Mouse (Mus musculus) frontal cortex, postnatal 14 days (tissue): ENCODE measurements around the gene Ankrd33.

Source experiments
- DNase-seq, 2 experiments: peaks; one replicate each; pipeline ENCODE4 v3.0.0; 2022; ENCODE audit warnings: low spot score in 2 of 2

Gene Ankrd33

GRCm38 (mm10) chr15:101115511-101116110 is at the start of gene Ankrd33:
Ankrd33 (plus strand) TSS chr15:101115755.
- DNase-seq = no peak

GRCm38 (mm10) chr15:101066364-101066847 is 49.1 kb upstream of the Ankrd33 start:
- no peak for DNase-seq

GRCm38 (mm10) chr15:101066920-101067696 is 48.4 kb upstream of the Ankrd33 start:
- DNase-seq = no peak

- no peak for DNase-seq
Observed at GRCm38 (mm10) chr15:101068029-101068428, 47.5 kb upstream of the Ankrd33 start.

GRCm38 (mm10) chr15:101068671-101069070 is 46.9 kb upstream of the Ankrd33 start:
- DNase-seq = no peak

GRCm38 (mm10) chr15:101069641-101070190 is 45.8 kb upstream of the Ankrd33 start:
- no peak for DNase-seq

- no peak for DNase-seq
Observed at GRCm38 (mm10) chr15:101070762-101071161, 44.8 kb upstream of the Ankrd33 start.

- DNase-seq = no peak
Observed at GRCm38 (mm10) chr15:101072736-101073135, 42.8 kb upstream of the Ankrd33 start.

- no peak for DNase-seq
Observed at GRCm38 (mm10) chr15:101074067-101074466, 41.5 kb upstream of the Ankrd33 start.

- no peak for DNase-seq
Observed at GRCm38 (mm10) chr15:101075150-101075549, 40.4 kb upstream of the Ankrd33 start.

GRCm38 (mm10) chr15:101075656-101076055 is 39.9 kb upstream of the Ankrd33 start:
- DNase-seq = no peak

GRCm38 (mm10) chr15:101076071-101077000 is 39.2 kb upstream of the Ankrd33 start:
- no peak for DNase-seq

- DNase-seq = no peak
Observed at GRCm38 (mm10) chr15:101077001-101077812, 38.3 kb upstream of the Ankrd33 start.

- no peak for DNase-seq
Observed at GRCm38 (mm10) chr15:101077813-101078730, 37.5 kb upstream of the Ankrd33 start, which contains the start of gene Fignl2. Fignl2 (minus strand) TSS chr15:101078567.

GRCm38 (mm10) chr15:101078731-101079156 is 36.8 kb upstream of the Ankrd33 start:
- peak; percentile 35 to 61 for DNase-seq

GRCm38 (mm10) chr15:101080031-101080520 is 35.5 kb upstream of the Ankrd33 start:
- no peak for DNase-seq

- DNase-seq = no peak
Observed at GRCm38 (mm10) chr15:101081035-101081548, 34.5 kb upstream of the Ankrd33 start.

- no peak for DNase-seq
Observed at GRCm38 (mm10) chr15:101082236-101082635, 33.3 kb upstream of the Ankrd33 start.

- no peak for DNase-seq
Observed at GRCm38 (mm10) chr15:101084499-101084898, 31.1 kb upstream of the Ankrd33 start.
